Mouse (Mus musculus) WW6 (cell line): ENCODE data around the gene Olfr1287.

Experiments used
- DNase-seq: peaks from one replicate; pipeline ENCODE4 v3.0.0-alpha.2; 2013; ENCODE audit warnings: low read depth, low spot score

Olfr1287 gene

GRCm38 (mm10) chr2:111448842-111449241, at the start of gene Olfr1287:
TSS of gene Olfr1287 (plus strand) at chr2:111449142.
- DNase-seq, result no peak

DNA sequence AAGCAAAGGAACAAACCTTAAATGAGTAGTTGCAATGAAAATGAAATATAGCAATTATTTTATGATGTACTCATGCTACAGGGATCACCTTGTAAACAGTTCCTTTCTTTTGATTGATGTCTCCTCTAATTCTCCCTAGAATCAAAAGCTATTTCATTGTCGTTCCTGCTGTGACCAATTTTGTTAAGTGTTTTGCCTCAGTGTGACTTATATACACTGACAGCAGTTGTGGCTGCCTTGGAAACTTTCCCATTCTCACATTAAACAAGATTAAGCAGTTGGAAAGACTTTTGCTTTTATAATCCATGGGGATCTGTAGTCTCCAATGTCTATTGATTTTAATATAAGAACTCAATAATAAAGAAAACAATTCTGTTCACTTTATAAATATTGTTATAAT, 26.0 kb upstream of the Olfr1287 start, which contains the start of gene Olfr1286:
Gene Olfr1286 (minus strand): TSS at position 185 of the 400 bp plus-strand sequence.
- no peak for DNase-seq

DNA sequence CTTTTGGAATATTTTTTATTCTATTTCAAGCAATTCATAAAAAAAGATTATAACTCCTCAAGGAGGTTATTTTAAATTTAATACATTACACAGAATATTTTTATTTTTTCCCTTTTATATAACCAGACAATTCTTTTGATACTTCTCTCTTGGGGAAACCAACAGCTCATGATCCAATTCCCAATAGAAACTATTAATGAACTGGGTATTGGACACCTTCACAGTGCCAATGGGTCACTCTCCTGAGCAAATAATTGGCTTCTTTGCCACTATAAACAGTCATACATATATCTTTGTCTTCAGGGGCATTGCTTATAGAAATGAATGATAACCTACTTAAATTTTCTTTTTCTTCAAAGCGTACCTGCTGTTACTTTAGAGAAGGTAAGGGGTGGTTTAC, 24.9 kb downstream of the Olfr1287 start, which contains the start of gene Olfr1288:
Gene Olfr1288 (plus strand): TSS at position 301 of the 400 bp plus-strand sequence.
- DNase-seq, result no peak

- DNase-seq, result no peak
Observed at GRCm38 (mm10) chr2:111480519-111480918, 31.6 kb downstream of the Olfr1287 start, which contains the start of gene Olfr1289. TSS of gene Olfr1289 (plus strand) at chr2:111480819.

DNA sequence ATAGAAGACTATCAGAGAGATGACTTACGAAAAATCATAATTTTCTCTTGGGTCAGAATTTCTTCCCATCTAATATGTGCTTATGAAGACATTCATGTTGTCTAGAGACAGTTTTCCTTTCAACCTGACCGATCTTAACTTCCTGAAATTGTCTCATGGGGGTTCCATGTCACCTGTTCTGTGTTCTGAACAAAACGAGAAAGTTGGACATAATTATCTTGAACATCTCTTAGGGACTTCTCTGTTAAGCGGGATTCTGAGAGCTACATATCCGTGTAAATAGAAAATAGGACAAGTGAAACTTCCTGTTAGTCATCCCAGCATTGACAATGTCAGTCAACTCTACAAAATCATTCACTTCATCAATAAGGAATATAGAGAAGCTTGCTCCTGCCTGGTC, 44.8 kb downstream of the Olfr1287 start, which contains the start of gene Olfr1290:
Gene Olfr1290 (minus strand): TSS at position 101 of the 400 bp plus-strand sequence.
- DNase-seq, result no peak

- no peak for DNase-seq
Observed at GRCm38 (mm10) chr2:111496880-111497279, 47.9 kb downstream of the Olfr1287 start, which contains the start of gene Olfr1291-ps1. TSS of gene Olfr1291-ps1 (plus strand) at chr2:111497180.
